Mouse (Mus musculus): ENCODE measurements at regions not wholly inside any gene's neighbourhood (a gene's known extent, or its start where the extent isn't known, plus 50 kb on each side); places are given as distances from the start of the nearest gene placed in this dataset.

DNA sequence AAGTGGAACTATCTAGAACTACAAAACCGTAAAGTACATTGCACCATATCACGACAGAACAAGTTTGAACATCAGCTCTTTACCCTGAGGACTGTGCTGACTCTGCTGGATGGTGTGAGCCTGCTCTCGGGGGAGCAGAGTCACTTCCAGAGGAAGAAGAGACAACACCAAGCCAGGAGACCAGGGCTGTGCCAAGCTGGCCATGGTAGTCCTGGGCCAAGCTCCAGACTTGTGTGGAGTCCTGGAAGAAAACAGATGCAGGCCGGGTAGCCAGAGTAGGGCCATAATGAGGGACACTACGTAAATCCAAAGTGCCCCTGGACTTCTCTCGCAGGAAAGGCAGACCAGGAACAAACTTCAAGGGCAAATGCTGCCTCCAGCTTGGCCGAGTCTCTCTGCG is 59.0 kb upstream of the Mylip start:
- TF ChIP-seq CTCF (IDR thresholded peaks at IDR 0.05; ENCODE audit: low read depth) (no peak), EP300 (optimal IDR thresholded peaks at IDR 0.05) (no peak)

All from stomach, postnatal 0 days (tissue).